ENCODE assay signal across 25 mouse cellular contexts in the genomic region with DNA sequence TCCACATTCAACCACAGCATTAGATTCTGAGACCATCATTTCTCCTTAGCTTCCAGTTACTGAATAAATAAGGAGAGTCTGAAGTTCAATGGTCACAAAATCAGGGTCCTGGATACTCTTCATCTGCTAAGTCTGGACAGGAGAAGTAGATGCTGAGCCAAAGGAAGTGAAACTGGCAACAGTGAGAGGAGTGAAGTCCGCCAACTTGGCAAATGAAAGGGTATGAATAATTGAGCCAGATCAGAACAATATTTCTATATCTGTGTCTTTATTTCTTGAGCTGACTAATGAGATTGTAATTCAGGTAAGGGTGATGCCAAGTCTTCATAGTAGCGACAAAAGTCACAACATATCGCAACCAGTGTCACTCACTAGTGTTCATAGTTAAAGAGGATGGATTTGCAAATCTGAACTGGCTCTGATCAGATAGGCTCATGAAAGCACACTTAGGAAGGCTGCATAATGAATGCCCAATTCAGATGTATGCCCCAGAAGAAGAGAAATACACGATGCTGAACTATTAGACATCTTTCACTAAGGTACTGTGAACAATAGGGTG.
DNase-seq lines count a peak whose midpoint lies in the region; ATAC-seq lines count a peak whose summit lies in the region.
"Had no signal": no experiment of that assay in that cellular context is flagged by ENCODE, and none has a peak within 500 bp of the region (broad histone marks: within the 10 kb centered on the region; RNA-seq: fewer than 3 reads in every experiment).

No protein-coding gene starts in this region.

- no peaks in the 10 kb centered on the region for H3K9me3 ChIP-seq in forebrain, embryonic 16.5 days (ENCODE audit: control insufficient read depth, low read length)
- H3K9me3 ChIP-seq in forebrain, embryonic 14.5 days (replicated peaks; ENCODE audit: control insufficient read depth, low read length): no peaks in the 10 kb centered on the region
- H3K9me3 ChIP-seq: heart, embryonic 12.5 days; limb, embryonic 13.5 days; lung, embryonic 15.5 days; midbrain, embryonic 10.5 days; neural tube, embryonic 12.5 days had no signal

- H3K36me3 ChIP-seq in forebrain, embryonic 16.5 days (ENCODE audit: control insufficient read depth, insufficient read depth): no peaks in the 10 kb centered on the region
- no peaks in the 10 kb centered on the region for H3K36me3 ChIP-seq in forebrain, embryonic 14.5 days (ENCODE audit: control insufficient read depth, insufficient read depth, low read length)
- H3K36me3 ChIP-seq: G1E; heart, embryonic 12.5 days; limb, embryonic 13.5 days; lung, embryonic 15.5 days; midbrain, embryonic 10.5 days; neural tube, embryonic 12.5 days had no signal

- no peak overlapping the region for H3K27ac ChIP-seq in forebrain, embryonic 16.5 days (ENCODE audit: low read length)
- no peak overlapping the region for H3K27ac ChIP-seq in forebrain, embryonic 14.5 days (ENCODE audit: low read depth, low read length)
- H3K27ac ChIP-seq: gastrocnemius, adult 2 months; heart, adult 2 months; hindbrain, embryonic 14.5 days; limb, embryonic 13.5 days; lung, embryonic 15.5 days; midbrain, embryonic 10.5 days; neural tube, embryonic 12.5 days had no signal

- H3K27me3 ChIP-seq in forebrain, embryonic 16.5 days (replicated peaks; ENCODE audit: control insufficient read depth, insufficient read depth, low read length): no peaks in the 10 kb centered on the region
- H3K27me3 ChIP-seq in forebrain, embryonic 14.5 days (replicated peaks; ENCODE audit: control insufficient read depth, insufficient read depth, low read length): no peaks in the 10 kb centered on the region
- H3K27me3 ChIP-seq: heart, embryonic 12.5 days; limb, embryonic 13.5 days; lung, embryonic 15.5 days; neural tube, embryonic 12.5 days; Patski had no signal

- no peak for DNase-seq in forebrain, embryonic 14.5 days (ENCODE audit: low spot score)
- DNase-seq in kidney, adult 9 months: peak; percentile 48
- DNase-seq in kidney, adult 18-20 months: no peak
- peak; percentile 78 for DNase-seq in Muller cell, postnatal 12 days (ENCODE audit: inconsistent ontology term)
- no peak for DNase-seq in right cerebral cortex, postnatal 25 days
- DNase-seq: adrenal gland, postnatal 14 days; cerebellum, adult 18-20 months; cerebellum, postnatal 36 days; gastrocnemius, adult 2 months; gastrocnemius, postnatal 36 days; heart, adult 2 months; kidney, postnatal 14 days; layer of hippocampus, adult 9-11 months had no signal

- H3K4me3 ChIP-seq in forebrain, embryonic 16.5 days (replicated peaks; ENCODE audit: low read length): no peak overlapping the region
- no peak overlapping the region for H3K4me3 ChIP-seq in forebrain, embryonic 14.5 days (ENCODE audit: low read depth, low read length)
- H3K4me3 ChIP-seq: gastrocnemius, adult 2 months; heart, adult 2 months; heart, embryonic 12.5 days; limb, embryonic 13.5 days; lung, embryonic 15.5 days; midbrain, embryonic 10.5 days; myocyte; neural tube, embryonic 12.5 days had no signal

- WGBS in forebrain, embryonic 16.5 days: 61% methylated on average over 4 of the region's 4 CpGs
- 85% methylated on average over 4 of the region's 4 CpGs for WGBS in forebrain, embryonic 14.5 days

- peak; percentile 79 for ATAC-seq in forebrain, embryonic 16.5 days
- ATAC-seq in forebrain, embryonic 14.5 days: no peak
- ATAC-seq: midbrain, embryonic 16.5 days; Patski had no signal

- no peak overlapping the region for H3K4me2 ChIP-seq in forebrain, embryonic 16.5 days (ENCODE audit: low read length)
- H3K4me2 ChIP-seq in forebrain, embryonic 14.5 days (ENCODE audit: low read length): no peak overlapping the region
- H3K4me2 ChIP-seq: heart, embryonic 12.5 days; hindbrain, embryonic 14.5 days; limb, embryonic 13.5 days; liver, embryonic 11.5 days; lung, embryonic 15.5 days; neural tube, embryonic 12.5 days had no signal

- H3K9ac ChIP-seq in forebrain, embryonic 16.5 days (replicated peaks; ENCODE audit: low read depth, low read length): no peak overlapping the region
- no peak overlapping the region for H3K9ac ChIP-seq in forebrain, embryonic 14.5 days (ENCODE audit: low read length)
- H3K9ac ChIP-seq: heart, embryonic 12.5 days; hindbrain, embryonic 14.5 days; limb, embryonic 13.5 days; lung, embryonic 15.5 days; neural tube, embryonic 12.5 days had no signal

- no peaks in the 10 kb centered on the region; the same call in 1 of the 2 replicates for H3K4me1 ChIP-seq in forebrain, embryonic 16.5 days (replicated peaks; ENCODE audit: control insufficient read depth, insufficient read depth, low read length)
- no peaks in the 10 kb centered on the region for H3K4me1 ChIP-seq in forebrain, embryonic 14.5 days (ENCODE audit: control insufficient read depth, insufficient read depth, low read length)
- H3K4me1 ChIP-seq: heart, embryonic 12.5 days; limb, embryonic 13.5 days; lung, embryonic 15.5 days; midbrain, embryonic 10.5 days; neural tube, embryonic 12.5 days had no signal

Comparison
In these comparisons a context has a peak if more than half of its experiments do, and no peak if none do; other contexts are left out.
1. DNase-seq: peak in kidney, adult 9 months (single experiment) and Muller cell, postnatal 12 days (single experiment); none in forebrain, embryonic 14.5 days (single experiment), kidney, adult 18-20 months (single experiment) and right cerebral cortex, postnatal 25 days (single experiment).